Mouse (Mus musculus) frontal cortex, adult (tissue): ENCODE results near the gene Nrxn1.

Source experiments
- ATAC-seq: cut with Nextera tagmentation; 2 replicates; pipeline ENCODE4 v1.9.2; 2017; ENCODE audit warnings: mild to moderate bottlenecking, moderate library complexity, mixed read lengths; ENCODE audit not compliant: low TSS enrichment

Nrxn1 gene

GRCm38 (mm10) chr17:91093042-91093080, at the start of gene Nrxn1:
TSS of gene Nrxn1 (minus strand) at chr17:91093071.
- ATAC-seq, result no peak

- 0 out of 2 replicates have a peak, but pooled peaks have one; percentile 38 for ATAC-seq
These were observed 44.0 kb upstream of the Nrxn1 start for GRCm38 (mm10) chr17:91136859-91137258.

- ATAC-seq, result no peak
These were observed 20.2 kb upstream of the Nrxn1 start for GRCm38 (mm10) chr17:91112880-91113628.

GRCm38 (mm10) chr17:91112085-91112484, 19.2 kb upstream of the Nrxn1 start:
- ATAC-seq, result no peak

GRCm38 (mm10) chr17:91093081-91093875, 407 bp upstream of the Nrxn1 start:
- ATAC-seq, result peak; percentile 62

GRCm38 (mm10) chr17:91092421-91093041, 340 bp downstream of the Nrxn1 start:
- peak; percentile 95 for ATAC-seq

GRCm38 (mm10) chr17:91090631-91091030, 2.2 kb downstream of the Nrxn1 start:
- ATAC-seq, result no peak

- no peak for ATAC-seq
These were observed 3.9 kb downstream of the Nrxn1 start for GRCm38 (mm10) chr17:91088991-91089390.

GRCm38 (mm10) chr17:91088037-91088715, 4.7 kb downstream of the Nrxn1 start:
- ATAC-seq, result no peak

GRCm38 (mm10) chr17:91086412-91086811, 6.5 kb downstream of the Nrxn1 start:
- no peak for ATAC-seq

- ATAC-seq, result no peak
These were observed 7.5 kb downstream of the Nrxn1 start for GRCm38 (mm10) chr17:91085416-91085815.

GRCm38 (mm10) chr17:91079096-91079495, 13.8 kb downstream of the Nrxn1 start:
- ATAC-seq, result no peak

GRCm38 (mm10) chr17:91074780-91075179, 18.1 kb downstream of the Nrxn1 start:
- no peak for ATAC-seq

GRCm38 (mm10) chr17:91033466-91033865, 59.4 kb downstream of the Nrxn1 start:
- no peak for ATAC-seq

- no peak for ATAC-seq
These were observed 67.7 kb downstream of the Nrxn1 start for GRCm38 (mm10) chr17:91025061-91025623.

GRCm38 (mm10) chr17:91007385-91008089, 85.3 kb downstream of the Nrxn1 start:
- ATAC-seq, result peak; percentile 44; the same call in 1 of the 2 replicates

- no peak for ATAC-seq
These were observed 92.5 kb downstream of the Nrxn1 start for GRCm38 (mm10) chr17:91000389-91000788.

GRCm38 (mm10) chr17:90999667-91000154, 93.2 kb downstream of the Nrxn1 start:
- ATAC-seq, result peak; percentile 63

GRCm38 (mm10) chr17:90997714-90998113, 95.2 kb downstream of the Nrxn1 start:
- no peak for ATAC-seq

GRCm38 (mm10) chr17:90995436-90995835, 97.4 kb downstream of the Nrxn1 start:
- no peak for ATAC-seq

- ATAC-seq, result no peak
These were observed 98.6 kb downstream of the Nrxn1 start for GRCm38 (mm10) chr17:90994247-90994646.
